Mouse (Mus musculus) liver, adult 2 months (tissue): ENCODE measurements around the gene Fndc3b. TPM values are rescaled to one million over a fixed set of nuclear protein-coding genes. Genes with fewer than 3 reads are reported as not detected.

Experiments
- DNase-seq: peaks from one replicate; pipeline ENCODE4 v3.0.0-alpha.2; 2011; ENCODE audit warnings: low read depth, low spot score; ENCODE audit errors: extremely low read depth
- H3K27ac ChIP-seq: fragments of 200-500 bp; replicated peaks from 2 replicates; pipeline ENCODE4 v1.5.1; 2012; ENCODE audit warnings: low read depth, mild to moderate bottlenecking, control low read depth, inconsistent platforms, low read length; ENCODE audit not compliant: insufficient read depth
- H3K27me3 ChIP-seq: fragments of 200-500 bp; 2 replicates; pipeline ENCODE4 v1.6.1; 2012; ENCODE audit warnings: mild to moderate bottlenecking, moderate library complexity, low read length, inconsistent platforms; ENCODE audit not compliant: control insufficient read depth, insufficient read depth
- H3K36me3 ChIP-seq: fragments of 200-500 bp; 2 replicates; pipeline ENCODE4 v1.6.1; 2012; ENCODE audit warnings: low read length, inconsistent platforms; ENCODE audit not compliant: control insufficient read depth, insufficient read depth
- H3K4me1 ChIP-seq: fragments of 200-500 bp; 2 replicates; pipeline ENCODE4 v1.6.1; 2011; ENCODE audit warnings: low read length; ENCODE audit not compliant: control insufficient read depth, insufficient read depth
- H3K4me3 ChIP-seq: fragments of 200-500 bp; 2 replicates; pipeline ENCODE4 v1.5.1; 2011; ENCODE audit warnings: low read depth, mild to moderate bottlenecking, control low read depth, low read length, moderate library complexity; ENCODE audit not compliant: insufficient read depth
- H3K79me2 ChIP-seq: fragments of 200-500 bp; 2 replicates; pipeline ENCODE4 v1.6.1; 2012; ENCODE audit warnings: inconsistent platforms, mild to moderate bottlenecking, low read length, moderate library complexity; ENCODE audit not compliant: control insufficient read depth, insufficient read depth
- H3K9ac ChIP-seq: fragments of 200-500 bp; 2 replicates; pipeline ENCODE4 v1.6.1; 2012; ENCODE audit warnings: low read depth, mild to moderate bottlenecking, control low read depth, inconsistent platforms, low read length
- CTCF ChIP-seq: fragments of 200-500 bp; IDR thresholded peaks from 2 replicates; pipeline ENCODE4 v1.5.1; 2011; ENCODE audit warnings: low read depth, low read length, control low read depth
- POLR2A ChIP-seq: fragments of 200-500 bp; IDR thresholded peaks from 2 replicates; pipeline ENCODE4 v1.6.1; 2011; ENCODE audit warnings: low read length, control low read depth; ENCODE audit not compliant: insufficient read depth; ENCODE audit errors: extremely low read depth
- WGBS: fragments of 180-500 bp; shearing (Covaris S2); methylation state at CpG from one replicate; pipeline ENCODE4 v1.1.7; 2018; 5-methylcytosine and 5-hydroxymethylcytosine counted together
- polyA plus RNA-seq: library from polyadenylated mRNA; depleted of rRNA; stranded (reverse); fragments of >200 nt; gene quantifications from 2 replicates; pipeline ENCODE4 v1.2.3, GENCODE M21; 2012
- total RNA-seq: library from RNA; depleted of rRNA; stranded (reverse); fragments of >200 nt; gene quantifications from 2 replicates; pipeline ENCODE4 v1.2.3, GENCODE M21; 2014

The Fndc3b gene
- total and polyA plus RNA-seq, 2 experiments: 3.3 to 9.4 TPM

GRCm38 (mm10) chr3:27712421-27712820, 1.3 kb upstream of the Fndc3b start:
- no peak for DNase-seq
- 29% methylated on average over 6 of the region's 6 CpGs for WGBS

GRCm38 (mm10) chr3:27709906-27710647, 1.0 kb downstream of the Fndc3b start:
- peaks cover 10% of the 10 kb centered on the region; the same call in 1 of the 2 replicates for H3K79me2 ChIP-seq
- H3K36me3 ChIP-seq: no peaks in the 10 kb centered on the region
- TF ChIP-seq POLR2A (no peak), CTCF (no peak)
- H3K9ac ChIP-seq: peak overlapping the region; percentile 88
- under 1% methylated on average over 80 of the region's 86 CpGs for WGBS
- DNase-seq: peak; percentile 24
- peaks cover 2% of the 10 kb centered on the region for H3K4me1 ChIP-seq
- H3K27me3 ChIP-seq: no peaks in the 10 kb centered on the region
- H3K4me3 ChIP-seq: peak overlapping the region; percentile 72
- H3K27ac ChIP-seq: peak overlapping the region; percentile 95

More at GRCm38 (mm10) chr3:27712421-27712820, 1.3 kb upstream of the Fndc3b start:
- H3K9ac ChIP-seq: no peak overlapping the region
- no peak overlapping the region for H3K27ac ChIP-seq
- no peaks in the 10 kb centered on the region; the same call in 1 of the 2 replicates for H3K4me1 ChIP-seq
- H3K36me3 ChIP-seq: no peaks in the 10 kb centered on the region
- TF ChIP-seq CTCF: no peak
- TF ChIP-seq POLR2A: no peak
- H3K4me3 ChIP-seq: no peak overlapping the region
- H3K27me3 ChIP-seq: no peaks in the 10 kb centered on the region
- peaks cover 4% of the 10 kb centered on the region; the same call in 1 of the 2 replicates for H3K79me2 ChIP-seq

- Histone ChIP-seq H3K36me3 (no peaks in the 10 kb centered on the region), H3K27ac (peak overlapping the region; percentile 95), H3K4me3 (peak overlapping the region; percentile 72), H3K4me1 (peaks cover 6% of the 10 kb centered on the region), H3K9ac (peak overlapping the region; percentile 88), H3K79me2 (peaks cover 17% of the 10 kb centered on the region; the same call in 1 of the 2 replicates), H3K27me3 (no peaks in the 10 kb centered on the region)
- TF ChIP-seq CTCF: no peak
- no peak for TF ChIP-seq POLR2A
- 3% methylated on average over 22 of the region's 22 CpGs for WGBS
- DNase-seq: peak; percentile 74
These were observed 1.8 kb downstream of the Fndc3b start for GRCm38 (mm10) chr3:27709096-27709905.

- no peaks in the 10 kb centered on the region for H3K36me3 ChIP-seq
- DNase-seq: no peak
- peaks cover 22% of the 10 kb centered on the region; the same call in 1 of the 2 replicates for H3K79me2 ChIP-seq
- TF ChIP-seq CTCF (no peak), POLR2A (no peak)
- no peak overlapping the region for H3K27ac ChIP-seq
- peaks cover 6% of the 10 kb centered on the region for H3K4me1 ChIP-seq
- WGBS: 23% methylated on average over 5 of the region's 5 CpGs
- H3K27me3 ChIP-seq: no peaks in the 10 kb centered on the region
- no peak overlapping the region for H3K9ac ChIP-seq
- peak overlapping the region; percentile 5; the same call in 1 of the 2 replicates for H3K4me3 ChIP-seq
These were observed 2.5 kb downstream of the Fndc3b start for GRCm38 (mm10) chr3:27708581-27708980.

GRCm38 (mm10) chr3:27705761-27706160, 5.3 kb downstream of the Fndc3b start:
- H3K4me1 ChIP-seq: peaks cover 6% of the 10 kb centered on the region
- TF ChIP-seq CTCF (no peak), POLR2A (no peak)
- H3K27ac ChIP-seq: no peak overlapping the region
- H3K4me3 ChIP-seq: no peak overlapping the region
- no peak overlapping the region for H3K9ac ChIP-seq
- no peaks in the 10 kb centered on the region for H3K36me3 ChIP-seq
- no peaks in the 10 kb centered on the region for H3K27me3 ChIP-seq
- no peak for DNase-seq
- 64% methylated on average over 6 of the region's 6 CpGs for WGBS
- peaks cover 33% of the 10 kb centered on the region for H3K79me2 ChIP-seq
